Mouse (Mus musculus): Measurements from ENCODE around the gene Arid1b. TPM values are rescaled to one million over a fixed set of nuclear protein-coding genes. Genes with fewer than 3 reads are reported as not detected.
A peak's percentile ranks its signal among the peaks of the same experiment; 100 is the strongest.

Gene Arid1b
- polyA plus RNA-seq, 1 experiment from 2014 or later: 12.5 TPM

DNA sequence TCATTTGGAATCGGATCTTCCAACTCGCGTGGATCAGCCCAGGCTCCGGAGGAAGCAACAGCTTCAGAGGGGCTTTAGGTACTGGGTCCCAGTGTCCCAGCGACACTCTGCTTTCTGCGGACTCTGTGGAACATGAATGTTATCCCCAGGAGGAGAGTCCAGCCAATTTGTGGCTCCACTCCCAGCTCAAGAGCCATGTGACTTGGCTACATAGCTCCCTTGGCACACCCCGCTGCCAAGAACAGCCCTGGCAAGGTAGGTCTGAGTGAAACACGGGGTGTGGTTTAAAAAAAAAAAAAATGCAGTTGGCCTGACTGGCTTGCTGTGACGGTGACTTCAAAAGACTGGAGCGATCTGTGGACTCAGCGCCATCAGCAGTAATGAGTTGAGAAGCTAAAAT, 19.4 kb upstream of the Arid1b start:
- H3K27me3 ChIP-seq (ENCODE audit: low read depth, poor library complexity, severe bottlenecking): no peaks in the 10 kb centered on the region
- 82% methylated on average over 11 of the region's 11 CpGs for WGBS
- no peak overlapping the region for H3K4me3 ChIP-seq
- H3K9me3 ChIP-seq (replicated peaks): no peaks in the 10 kb centered on the region
- H3K4me1 ChIP-seq: no peaks in the 10 kb centered on the region
- no peak for DNase-seq (ENCODE audit: low spot score)
- H3K27ac ChIP-seq: no peak overlapping the region
- no peaks in the 10 kb centered on the region for H3K36me3 ChIP-seq

DNA sequence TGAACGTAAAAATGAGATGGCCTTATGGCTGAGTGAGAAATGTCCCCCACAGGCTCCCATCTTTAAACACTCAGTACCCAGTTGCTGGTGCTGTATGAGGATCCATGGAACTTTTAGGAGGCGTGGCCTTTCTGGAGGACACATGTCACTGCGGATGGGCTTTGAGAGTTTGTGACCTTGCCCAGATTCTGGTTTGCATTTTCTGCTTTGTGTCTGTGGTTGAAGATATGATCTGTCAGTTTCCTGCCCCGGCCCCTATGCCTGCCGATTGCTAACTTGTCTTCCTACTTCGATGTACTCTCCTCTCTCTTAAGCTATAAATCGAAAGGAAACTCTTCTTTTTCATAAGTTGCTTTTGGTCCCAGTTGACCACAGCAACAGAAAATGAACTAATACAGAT, 14.0 kb upstream of the Arid1b start:
- Histone ChIP-seq H3K36me3 (no peaks in the 10 kb centered on the region), H3K27ac (no peak overlapping the region), H3K9me3 (replicated peaks) (no peaks in the 10 kb centered on the region), H3K4me3 (no peak overlapping the region), H3K27me3 (ENCODE audit: low read depth, poor library complexity, severe bottlenecking) (no peaks in the 10 kb centered on the region), H3K4me1 (no peaks in the 10 kb centered on the region)
- 91% methylated on average over 7 of the region's 7 CpGs for WGBS
- DNase-seq (ENCODE audit: low spot score): no peak

DNA sequence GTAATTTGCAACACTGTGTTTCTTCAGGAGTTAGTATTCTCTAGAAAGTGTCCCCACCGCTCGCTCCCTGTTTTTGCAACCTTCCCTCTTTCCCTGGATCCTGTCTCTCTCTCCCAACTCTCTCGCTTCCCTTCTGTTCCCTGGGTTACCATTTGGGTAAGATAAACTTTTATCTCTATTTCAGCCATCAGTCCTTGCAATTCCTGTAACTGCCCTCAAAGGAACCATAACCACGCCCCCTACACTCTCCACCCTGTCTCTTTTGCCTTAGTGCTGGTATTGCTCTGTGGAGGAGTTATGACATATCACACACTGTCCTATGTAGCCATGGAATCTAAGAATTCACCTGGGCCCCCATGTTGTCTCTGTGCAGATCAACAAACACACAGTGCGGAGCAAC, 11.3 kb upstream of the Arid1b start:
- Histone ChIP-seq H3K4me1 (no peaks in the 10 kb centered on the region), H3K4me3 (no peak overlapping the region), H3K36me3 (no peaks in the 10 kb centered on the region), H3K9me3 (replicated peaks) (no peaks in the 10 kb centered on the region), H3K27ac (no peak overlapping the region), H3K27me3 (ENCODE audit: low read depth, poor library complexity, severe bottlenecking) (no peaks in the 10 kb centered on the region)
- WGBS: 88% methylated on average over 5 of the region's 5 CpGs
- no peak for DNase-seq (ENCODE audit: low spot score)

DNA sequence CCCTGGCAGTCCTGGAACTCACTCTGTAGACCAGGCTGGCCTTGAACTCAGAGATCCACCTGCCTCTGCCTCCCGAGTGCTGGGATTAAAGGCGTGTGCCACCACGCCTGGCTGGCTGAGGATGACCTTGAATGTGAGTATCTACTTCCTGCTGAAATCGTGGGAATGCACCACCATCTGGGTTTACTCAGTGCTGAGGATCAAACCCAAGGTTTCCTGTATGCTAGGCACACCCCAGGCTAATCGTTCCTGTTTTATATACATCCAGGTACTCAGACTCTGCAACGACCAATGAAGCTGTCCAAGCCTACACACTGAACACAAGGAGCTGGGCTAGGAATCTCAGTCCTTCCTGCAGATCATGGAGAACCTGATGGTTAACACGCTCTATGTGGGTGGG, 9.4 kb upstream of the Arid1b start:
- Histone ChIP-seq H3K4me3 (no peak overlapping the region), H3K27me3 (ENCODE audit: low read depth, poor library complexity, severe bottlenecking) (no peaks in the 10 kb centered on the region), H3K9me3 (replicated peaks) (no peaks in the 10 kb centered on the region), H3K4me1 (peaks cover 10% of the 10 kb centered on the region), H3K36me3 (no peaks in the 10 kb centered on the region), H3K27ac (no peak overlapping the region)
- WGBS: 86% methylated on average over 7 of the region's 7 CpGs
- DNase-seq (ENCODE audit: low spot score): no peak

- 86% methylated on average over 16 of the region's 16 CpGs for WGBS
- Histone ChIP-seq H3K4me3 (no peak overlapping the region), H3K9me3 (replicated peaks) (no peaks in the 10 kb centered on the region), H3K4me1 (peaks cover 24% of the 10 kb centered on the region), H3K27ac (no peak overlapping the region), H3K27me3 (ENCODE audit: low read depth, poor library complexity, severe bottlenecking) (no peaks in the 10 kb centered on the region), H3K36me3 (no peaks in the 10 kb centered on the region)
- no peak for DNase-seq (ENCODE audit: low spot score)
These were observed 3.1 kb upstream of the Arid1b start for GRCm38 (mm10) chr17:4990911-4991560.

DNA sequence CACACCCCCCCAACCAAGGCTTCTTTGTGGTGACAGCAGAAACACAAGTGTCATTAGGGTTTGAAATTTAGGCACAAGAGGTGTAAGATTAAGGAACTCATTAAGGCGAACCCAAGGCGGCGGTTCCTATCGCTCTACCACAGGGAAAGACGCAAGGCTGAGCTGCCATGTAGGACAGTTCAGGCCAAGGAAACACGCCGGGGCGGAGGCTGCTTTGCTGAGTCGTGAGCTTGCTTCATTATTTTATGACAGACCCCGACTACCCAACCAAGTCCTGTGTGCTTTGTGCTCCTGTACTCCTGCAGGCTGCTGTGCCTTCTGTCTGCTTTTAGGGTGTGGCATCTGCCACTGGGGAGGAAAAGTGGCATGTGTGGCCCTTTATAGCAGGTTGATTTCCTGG, 2.5 kb upstream of the Arid1b start:
- DNase-seq (ENCODE audit: low spot score): no peak
- no peaks in the 10 kb centered on the region for H3K36me3 ChIP-seq
- no peak overlapping the region for H3K27ac ChIP-seq
- H3K4me1 ChIP-seq: peaks cover 24% of the 10 kb centered on the region
- H3K4me3 ChIP-seq: no peak overlapping the region
- H3K9me3 ChIP-seq (replicated peaks): no peaks in the 10 kb centered on the region
- H3K27me3 ChIP-seq (ENCODE audit: low read depth, poor library complexity, severe bottlenecking): no peaks in the 10 kb centered on the region
- 85% methylated on average over 10 of the region's 10 CpGs for WGBS

GRCm38 (mm10) chr17:4993497-4993839, 664 bp upstream of the Arid1b start:
- Histone ChIP-seq H3K36me3 (no peaks in the 10 kb centered on the region), H3K27ac (peak overlapping the region; percentile 100), H3K4me3 (peak overlapping the region; percentile 97), H3K9me3 (replicated peaks) (no peaks in the 10 kb centered on the region), H3K4me1 (peaks cover 29% of the 10 kb centered on the region), H3K27me3 (ENCODE audit: low read depth, poor library complexity, severe bottlenecking) (no peaks in the 10 kb centered on the region)
- no peak for DNase-seq (ENCODE audit: low spot score)
- WGBS: 13% methylated on average over 9 of the region's 9 CpGs

DNA sequence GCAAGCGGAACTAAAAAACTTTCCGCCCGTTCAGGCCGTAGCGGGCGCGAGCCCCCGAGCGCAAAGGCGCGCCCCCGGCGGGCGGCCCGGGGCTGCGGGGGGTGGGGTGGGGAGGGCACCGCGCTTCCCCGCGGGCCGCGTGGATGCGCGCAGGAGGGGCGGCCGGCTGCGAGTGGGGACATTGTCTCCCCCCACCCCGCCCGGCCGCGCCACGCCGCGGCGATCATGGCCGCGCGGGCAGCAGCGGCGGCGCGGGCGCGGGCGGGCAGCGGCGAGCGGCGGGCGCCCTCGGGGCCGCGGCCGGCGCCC, 326 bp downstream of the Arid1b start:
- Histone ChIP-seq H3K4me3 (peak overlapping the region; percentile 97), H3K36me3 (no peaks in the 10 kb centered on the region), H3K9me3 (replicated peaks) (no peaks in the 10 kb centered on the region), H3K4me1 (peaks cover 25% of the 10 kb centered on the region), H3K27ac (peak overlapping the region; percentile 100), H3K27me3 (ENCODE audit: low read depth, poor library complexity, severe bottlenecking) (no peaks in the 10 kb centered on the region)
- 11% methylated on average over 43 of the region's 55 CpGs for WGBS
- no peak for DNase-seq (ENCODE audit: low spot score)

DNA sequence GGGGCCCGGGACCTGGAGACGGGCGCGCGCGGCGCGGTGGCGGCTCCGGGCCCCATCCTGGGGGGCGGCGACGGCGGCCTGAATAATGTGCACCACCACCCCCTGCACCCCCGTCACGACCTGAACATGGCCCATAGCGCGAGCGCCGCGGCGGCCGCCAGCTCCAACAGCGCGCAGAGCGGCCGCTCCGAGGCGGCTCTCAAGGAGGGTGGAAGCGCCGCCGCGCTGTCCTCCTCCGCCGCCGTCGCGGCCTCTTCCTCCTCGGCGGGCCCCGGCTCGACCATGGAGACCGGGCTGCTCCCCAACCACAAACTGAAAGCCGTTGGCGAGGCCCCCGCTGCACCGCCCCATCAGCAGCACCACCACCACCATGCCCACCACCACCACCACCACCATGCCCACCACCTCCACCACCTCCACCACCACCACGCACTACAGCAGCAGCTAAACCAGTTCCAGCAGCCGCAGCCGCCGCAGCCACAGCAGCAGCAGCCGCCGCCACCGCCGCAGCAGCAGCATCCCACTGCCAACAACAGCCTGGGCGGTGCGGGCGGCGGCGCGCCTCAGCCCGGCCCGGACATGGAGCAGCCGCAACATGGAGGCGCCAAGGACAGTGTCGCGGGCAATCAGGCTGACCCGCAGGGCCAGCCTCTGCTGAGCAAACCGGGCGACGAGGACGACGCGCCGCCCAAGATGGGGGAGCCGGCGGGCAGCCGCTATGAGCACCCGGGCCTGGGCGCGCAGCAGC, 855 bp downstream of the Arid1b start:
- H3K4me1 ChIP-seq: peaks cover 29% of the 10 kb centered on the region
- H3K36me3 ChIP-seq: no peaks in the 10 kb centered on the region
- DNase-seq (ENCODE audit: low spot score): peak; percentile 81
- H3K27ac ChIP-seq: peak overlapping the region; percentile 100
- 2% methylated on average over 77 of the region's 81 CpGs for WGBS
- H3K9me3 ChIP-seq (replicated peaks): no peaks in the 10 kb centered on the region
- peak overlapping the region; percentile 97 for H3K4me3 ChIP-seq
- no peaks in the 10 kb centered on the region for H3K27me3 ChIP-seq (ENCODE audit: low read depth, poor library complexity, severe bottlenecking)

GRCm38 (mm10) chr17:4995561-4996051, 1.5 kb downstream of the Arid1b start:
- DNase-seq (ENCODE audit: low spot score): no peak
- H3K4me3 ChIP-seq: peak overlapping the region; percentile 97
- no peaks in the 10 kb centered on the region for H3K27me3 ChIP-seq (ENCODE audit: low read depth, poor library complexity, severe bottlenecking)
- peak overlapping the region; percentile 100 for H3K27ac ChIP-seq
- WGBS: under 1% methylated on average over 36 of the region's 56 CpGs
- no peaks in the 10 kb centered on the region for H3K9me3 ChIP-seq (replicated peaks)
- H3K4me1 ChIP-seq: peaks cover 35% of the 10 kb centered on the region
- no peaks in the 10 kb centered on the region for H3K36me3 ChIP-seq

- WGBS: under 1% methylated on average over 85 of the region's 95 CpGs
- no peaks in the 10 kb centered on the region for H3K36me3 ChIP-seq
- peak; percentile 81 for DNase-seq (ENCODE audit: low spot score)
- H3K9me3 ChIP-seq (replicated peaks): no peaks in the 10 kb centered on the region
- peak overlapping the region; percentile 97 for H3K4me3 ChIP-seq
- peak overlapping the region; percentile 100 for H3K27ac ChIP-seq
- no peaks in the 10 kb centered on the region for H3K27me3 ChIP-seq (ENCODE audit: low read depth, poor library complexity, severe bottlenecking)
- peaks cover 42% of the 10 kb centered on the region for H3K4me1 ChIP-seq
These were observed 2.1 kb downstream of the Arid1b start for GRCm38 (mm10) chr17:4996121-4996813.

DNA sequence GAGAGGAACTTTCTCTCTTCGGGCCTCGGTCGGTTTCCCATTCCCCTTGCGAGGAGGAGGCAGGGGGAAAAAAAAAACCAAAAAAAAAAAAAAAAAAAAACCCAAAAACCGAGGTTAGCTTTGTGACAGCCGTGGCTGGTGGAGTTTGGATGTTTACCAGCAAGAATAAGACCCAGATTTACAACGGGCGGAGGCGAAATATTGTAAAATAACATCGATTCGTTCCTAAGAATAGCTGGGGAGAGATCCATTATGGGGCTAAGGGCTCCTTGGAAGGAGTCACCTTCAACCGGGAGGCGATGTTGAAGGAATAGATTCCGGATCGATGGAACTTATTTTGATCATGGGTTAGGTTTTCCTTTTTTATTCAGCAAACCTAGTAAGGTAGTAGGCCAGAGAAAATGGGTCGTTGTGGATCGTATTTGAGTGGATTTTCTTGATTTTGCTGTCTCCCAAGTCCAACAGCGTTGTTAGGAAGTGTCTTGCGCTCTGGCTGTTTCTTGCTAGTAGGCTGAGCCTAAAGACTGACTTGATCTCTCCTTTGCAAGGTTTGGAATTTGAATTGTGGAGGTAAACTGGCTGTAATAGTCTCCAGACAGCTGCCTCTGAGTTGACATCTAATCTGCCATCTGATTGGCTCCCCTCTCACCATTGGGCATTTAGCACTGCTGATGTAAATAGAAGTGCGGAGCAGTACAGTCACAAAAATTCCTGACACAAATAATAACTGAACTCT, 2.9 kb downstream of the Arid1b start:
- DNase-seq (ENCODE audit: low spot score): peak; percentile 51
- Histone ChIP-seq H3K36me3 (no peaks in the 10 kb centered on the region), H3K27me3 (ENCODE audit: low read depth, poor library complexity, severe bottlenecking) (no peaks in the 10 kb centered on the region), H3K27ac (peak overlapping the region; percentile 100), H3K4me3 (peak overlapping the region; percentile 97), H3K4me1 (peaks cover 45% of the 10 kb centered on the region), H3K9me3 (replicated peaks) (no peaks in the 10 kb centered on the region)
- WGBS: 1% methylated on average over 20 of the region's 20 CpGs

DNA sequence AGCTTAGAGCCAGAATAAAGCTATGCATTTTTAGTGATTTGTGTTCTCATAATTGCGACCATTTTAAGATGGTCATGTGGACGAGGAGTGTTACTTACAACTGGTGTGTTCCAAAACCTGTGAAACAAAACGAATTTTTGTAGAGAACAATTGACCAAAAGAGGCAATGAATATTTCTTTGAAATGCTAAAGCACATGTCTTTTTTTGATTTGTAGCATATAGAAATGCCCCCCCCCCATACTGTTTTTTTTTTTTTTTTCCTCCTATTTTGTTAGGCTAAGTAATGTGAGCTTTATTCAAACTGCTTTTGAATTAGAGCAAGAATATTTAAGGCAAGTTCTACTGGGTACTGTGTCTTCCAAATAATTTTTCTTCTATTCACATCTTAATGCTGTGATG, 3.8 kb downstream of the Arid1b start:
- peaks cover 47% of the 10 kb centered on the region for H3K4me1 ChIP-seq
- no peak for DNase-seq (ENCODE audit: low spot score)
- H3K4me3 ChIP-seq: peak overlapping the region; percentile 97
- WGBS: 55% methylated on average over 3 of the region's 3 CpGs
- H3K27ac ChIP-seq: no peak overlapping the region
- H3K27me3 ChIP-seq (ENCODE audit: low read depth, poor library complexity, severe bottlenecking): no peaks in the 10 kb centered on the region
- H3K36me3 ChIP-seq: no peaks in the 10 kb centered on the region
- H3K9me3 ChIP-seq (replicated peaks): no peaks in the 10 kb centered on the region
